12 mouse cellular contexts compared by ENCODE assay signal in genomic region chr11:80149412-80150023, GRCm38 (mm10). TPM values are rescaled to one million over a fixed set of nuclear protein-coding genes. Genes with fewer than 3 reads are reported as not detected.
"Had no signal": no experiment of that assay in that cellular context is flagged by ENCODE, and none has a peak within 500 bp of the region (broad histone marks: within the 10 kb centered on the region; RNA-seq: fewer than 3 reads in every experiment).

No protein-coding gene starts in this region.

- H3K9ac ChIP-seq: limb, embryonic 15.5 days; liver, embryonic 14.5 days; midbrain, embryonic 12.5 days; neural tube, embryonic 13.5 days had no signal

- H3K4me3 ChIP-seq: limb, embryonic 15.5 days; midbrain, embryonic 12.5 days; neural tube, embryonic 13.5 days had no signal

- H3K9me3 ChIP-seq: limb, embryonic 15.5 days; midbrain, embryonic 12.5 days; neural tube, embryonic 13.5 days had no signal

- H3K27ac ChIP-seq: limb, embryonic 15.5 days; liver, embryonic 14.5 days; midbrain, embryonic 12.5 days; neural tube, embryonic 13.5 days had no signal

- DNase-seq: kidney, adult 8-10 months; layer of hippocampus, adult 9-11 months; layer of hippocampus, postnatal 36 days; lung, adult 18-20 months; retina, postnatal 1 day; right cerebral cortex, postnatal 14 days; thymus, postnatal 36 days had no signal

- H3K4me2 ChIP-seq: limb, embryonic 15.5 days; midbrain, embryonic 12.5 days; neural tube, embryonic 13.5 days had no signal

- H3K36me3 ChIP-seq: limb, embryonic 15.5 days; midbrain, embryonic 12.5 days; neural tube, embryonic 13.5 days had no signal

RNA-seq across cellular contexts. Expression of gene Adap2, which starts 4.4 kb away (rescaled TPM):
- total RNA-seq: megakaryocyte-erythroid progenitor cell, adult 5-6 weeks had no signal
